Mouse (Mus musculus) cerebellum, postnatal 10 days (tissue): Measurements from ENCODE around the gene Sycn.

Experiments
- DNase-seq, 2 experiments: peaks; one replicate each; pipeline ENCODE4 v3.0.0; 2021; ENCODE audit warnings: mixed read lengths in 2 of 2

Sycn gene

DNA sequence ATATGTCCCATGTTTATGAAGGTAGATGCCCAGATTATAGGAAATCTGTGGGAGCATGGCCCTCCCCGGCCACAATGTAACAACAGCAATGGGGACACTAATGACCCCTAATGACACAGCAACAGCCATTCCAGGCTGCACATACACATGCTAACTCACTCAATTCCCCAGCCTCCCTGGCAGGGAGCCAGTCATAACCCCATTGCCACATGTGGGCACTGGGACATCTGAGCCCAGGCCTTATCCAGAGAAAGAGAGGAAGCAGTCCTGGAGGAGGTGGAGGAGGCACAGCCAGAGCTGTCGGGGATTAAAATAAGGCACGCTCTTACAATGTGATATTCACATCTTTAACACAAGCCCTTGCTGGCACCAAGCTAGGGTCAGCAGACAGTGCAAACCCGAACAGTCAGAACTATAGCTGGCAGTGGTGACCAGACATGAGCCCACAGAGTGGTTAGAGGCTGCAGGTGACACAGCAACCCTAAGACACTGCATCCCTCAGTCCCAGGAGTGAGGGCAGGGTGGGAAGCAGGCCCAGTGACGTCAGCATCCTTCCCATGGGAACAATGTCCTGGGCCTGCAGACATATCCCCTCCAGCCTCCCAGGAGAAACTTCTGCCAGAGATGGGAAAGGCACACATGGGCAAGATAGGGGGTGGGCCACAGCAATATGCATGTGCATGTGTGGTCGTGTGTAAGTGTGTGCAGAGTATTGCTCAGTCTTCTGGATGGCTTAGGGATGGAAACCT, 46.2 kb downstream of the Sycn start:
- peak; percentile 43 to 55 for DNase-seq

GRCm38 (mm10) chr7:28587644-28588043, 47.0 kb downstream of the Sycn start:
- no peak for DNase-seq
